Mouse (Mus musculus) left cerebral cortex, adult 9 months (tissue): ENCODE data around the gene Nudt4.

Experiments used
- DNase-seq, 2 experiments: peaks; one replicate each; pipeline ENCODE4 v3.0.0; 2022; ENCODE audit warnings: low spot score in 2 of 2

Gene Nudt4

DNA sequence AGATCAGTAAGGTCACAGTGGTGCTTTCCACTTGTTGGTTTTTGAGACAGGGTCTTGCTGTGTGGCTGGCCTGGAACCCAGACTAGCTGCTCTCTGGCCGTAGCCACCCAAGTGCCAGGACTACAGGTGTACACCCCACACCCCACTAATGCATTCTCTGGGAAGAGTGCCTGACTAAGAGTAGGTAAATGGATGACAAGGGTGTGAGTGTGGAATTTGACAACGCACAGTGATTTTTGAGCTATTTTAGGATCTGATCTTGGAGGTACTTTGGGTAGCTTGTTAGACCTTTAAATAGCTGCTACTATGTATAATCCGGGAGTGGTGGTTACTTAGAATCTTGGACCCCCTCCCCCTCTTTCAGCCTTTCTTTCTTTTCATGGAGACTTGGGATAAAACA, 24.7 kb downstream of the Nudt4 start:
- DNase-seq = no peak

DNA sequence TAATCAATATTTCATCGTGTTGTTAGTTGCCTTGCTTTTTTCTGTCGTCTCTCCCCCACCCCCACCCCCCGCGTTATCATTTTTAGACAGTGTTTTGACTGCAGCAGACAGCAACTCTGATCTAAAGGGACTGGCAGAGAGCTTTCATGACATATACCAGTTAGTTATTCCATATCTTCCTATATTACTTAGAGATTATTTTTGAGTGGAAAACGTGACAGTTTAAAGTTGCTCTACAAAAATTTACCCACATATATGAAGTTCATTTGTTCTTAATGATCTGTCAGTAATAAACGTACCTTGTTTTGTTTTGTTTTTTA, 27.8 kb downstream of the Nudt4 start:
- DNase-seq = no peak

DNA sequence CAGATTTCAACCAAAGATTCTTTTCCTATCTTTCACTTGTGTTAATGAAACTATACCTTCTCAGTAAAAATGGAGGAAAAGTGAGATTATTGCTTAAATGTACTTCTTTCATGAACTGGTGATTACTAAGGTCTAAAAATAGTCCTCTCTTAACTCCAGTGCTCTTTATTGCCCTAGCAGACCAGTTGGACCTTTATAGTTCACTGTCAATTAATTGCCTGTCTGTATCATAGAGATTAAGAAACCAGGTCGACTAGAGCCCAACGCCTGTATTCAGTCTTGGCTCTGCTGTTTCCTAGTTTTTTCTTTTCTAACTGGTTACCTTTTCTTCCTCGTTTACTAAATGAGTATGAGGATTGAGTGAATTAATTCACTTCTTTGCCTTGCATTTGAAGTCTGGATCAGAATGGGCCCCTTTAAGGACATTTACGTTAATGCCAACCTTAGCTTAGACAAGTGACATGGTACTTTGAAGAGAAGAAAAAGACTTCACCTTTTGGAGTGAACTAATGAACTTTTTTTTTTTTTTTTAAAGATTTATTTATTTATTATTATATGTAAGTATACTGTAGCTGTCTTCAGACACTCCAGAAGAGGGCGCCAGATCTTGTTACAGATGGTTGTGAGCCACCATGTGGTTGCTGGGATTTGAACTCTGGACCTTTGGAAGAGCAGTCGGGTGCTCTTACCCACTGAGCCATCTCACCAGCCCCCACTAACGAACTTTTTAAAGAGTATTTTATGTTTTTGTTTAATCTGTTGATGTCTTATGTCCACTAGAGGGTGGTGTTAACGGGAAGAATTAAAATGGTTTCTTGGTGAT, 28.3 kb downstream of the Nudt4 start:
- no peak for DNase-seq

DNA sequence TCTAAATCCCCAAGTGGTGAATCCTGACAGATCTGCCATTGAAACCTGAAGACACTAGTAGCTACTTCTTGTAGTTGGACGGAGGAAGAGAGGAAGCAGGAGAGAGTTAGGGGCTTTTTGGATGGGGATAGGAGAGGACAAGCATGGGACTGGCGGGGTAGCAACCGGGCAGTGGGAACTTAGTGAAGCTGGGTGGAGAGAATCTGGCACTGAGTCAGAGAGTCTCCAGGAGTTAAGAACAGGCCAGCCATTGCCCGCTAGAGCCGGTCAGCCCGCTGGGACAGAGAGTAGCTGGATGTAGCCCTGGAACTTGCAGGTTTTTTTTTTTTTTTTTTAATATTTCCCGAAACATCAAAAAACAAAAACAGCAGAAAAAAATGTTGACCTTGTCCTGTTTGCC, 30.6 kb downstream of the Nudt4 start:
- DNase-seq = no peak

DNA sequence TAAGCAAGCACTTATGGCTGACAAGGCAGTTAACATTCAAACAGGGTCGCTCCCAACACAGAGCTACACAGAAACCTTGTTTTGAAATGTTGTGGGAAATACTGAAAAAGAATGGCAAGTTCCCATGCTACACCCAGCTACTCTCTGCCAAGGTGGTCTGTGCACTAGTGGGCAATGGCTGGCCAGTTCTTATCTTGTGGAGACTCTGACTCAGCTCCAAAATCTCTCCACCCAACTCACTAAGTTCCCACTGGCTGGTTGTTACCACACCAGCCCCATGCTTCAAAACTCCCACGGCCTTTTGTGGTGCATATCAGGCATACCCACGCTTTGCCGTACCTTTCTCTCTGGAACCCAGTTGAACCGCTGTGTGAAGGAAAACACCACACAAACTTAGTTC, 31.0 kb downstream of the Nudt4 start:
- no peak for DNase-seq

DNA sequence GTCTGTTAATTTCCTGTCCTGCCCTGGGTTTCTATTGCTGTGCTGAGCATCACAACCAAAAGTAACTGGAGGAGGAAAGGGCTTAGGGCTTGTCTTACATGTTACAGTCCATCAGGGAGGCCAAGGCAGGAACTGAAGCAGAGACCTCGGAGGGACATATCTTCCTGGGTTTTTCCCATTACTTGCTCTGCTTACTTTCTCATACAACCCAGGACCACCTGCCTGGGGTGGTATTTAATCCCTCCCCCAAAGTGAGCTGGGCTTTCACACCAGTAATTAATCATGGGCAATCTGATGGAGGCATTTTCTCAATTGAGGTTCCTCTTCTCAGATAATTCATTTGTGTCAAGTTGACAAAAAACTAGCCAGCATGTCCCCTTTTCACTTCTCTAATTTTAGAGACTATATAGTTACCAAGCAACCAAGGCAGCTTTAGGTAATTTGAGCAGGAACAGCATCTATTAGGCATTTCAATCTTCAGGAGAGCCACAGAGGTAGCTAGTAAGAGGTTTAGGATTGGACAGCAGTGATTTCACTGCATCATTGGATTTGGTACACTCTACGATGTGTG, 33.3 kb downstream of the Nudt4 start:
- no peak for DNase-seq

DNA sequence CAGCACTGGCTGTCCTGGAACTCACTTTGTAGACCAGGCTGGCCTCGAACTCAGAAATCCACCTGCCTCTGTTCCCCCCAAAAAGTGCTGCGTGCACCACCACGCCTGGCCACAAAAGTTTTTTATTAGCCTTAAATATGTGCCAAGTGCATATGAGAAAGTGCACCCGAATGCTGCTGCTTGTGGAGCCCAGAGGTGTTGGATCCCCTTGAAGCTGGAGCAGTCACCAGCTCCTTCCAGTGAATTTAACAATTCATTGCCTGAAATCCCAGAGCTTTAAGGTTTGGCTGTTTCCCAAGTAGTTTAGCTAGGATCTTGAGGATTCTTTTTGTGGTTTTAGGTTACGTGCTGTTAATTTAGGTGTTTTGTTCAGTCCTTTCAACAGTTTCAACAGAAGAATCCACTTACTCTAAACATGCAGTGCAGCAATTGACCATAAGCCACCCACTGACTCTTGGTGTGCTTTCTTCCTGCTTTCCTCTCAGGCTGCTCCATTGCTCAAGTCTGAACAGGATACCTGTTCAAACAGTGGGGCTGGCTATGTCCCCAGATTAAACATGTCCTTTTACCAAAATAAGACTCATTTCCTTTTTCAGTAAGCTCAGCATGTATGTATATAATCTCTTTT, 37.3 kb downstream of the Nudt4 start:
- no peak for DNase-seq

DNA sequence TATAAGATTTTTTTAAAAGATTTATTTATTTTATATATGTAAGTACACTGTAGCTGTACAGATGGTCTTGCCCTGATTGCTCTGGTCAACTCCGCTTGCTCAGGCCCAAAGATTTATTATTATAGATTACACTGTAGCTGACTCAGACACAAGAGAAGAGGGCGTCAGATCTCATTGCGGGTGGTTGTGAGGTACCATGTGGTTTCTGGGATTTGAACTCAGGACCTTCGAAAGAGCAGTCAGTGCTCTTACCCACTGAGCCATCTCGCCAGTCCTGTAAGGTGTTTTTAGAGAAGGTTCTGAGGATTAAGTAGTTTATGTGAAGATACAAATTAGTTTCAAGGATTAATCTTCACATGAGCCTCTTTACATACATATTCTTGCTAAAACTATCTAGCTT, 38.1 kb downstream of the Nudt4 start:
- no peak for DNase-seq

DNA sequence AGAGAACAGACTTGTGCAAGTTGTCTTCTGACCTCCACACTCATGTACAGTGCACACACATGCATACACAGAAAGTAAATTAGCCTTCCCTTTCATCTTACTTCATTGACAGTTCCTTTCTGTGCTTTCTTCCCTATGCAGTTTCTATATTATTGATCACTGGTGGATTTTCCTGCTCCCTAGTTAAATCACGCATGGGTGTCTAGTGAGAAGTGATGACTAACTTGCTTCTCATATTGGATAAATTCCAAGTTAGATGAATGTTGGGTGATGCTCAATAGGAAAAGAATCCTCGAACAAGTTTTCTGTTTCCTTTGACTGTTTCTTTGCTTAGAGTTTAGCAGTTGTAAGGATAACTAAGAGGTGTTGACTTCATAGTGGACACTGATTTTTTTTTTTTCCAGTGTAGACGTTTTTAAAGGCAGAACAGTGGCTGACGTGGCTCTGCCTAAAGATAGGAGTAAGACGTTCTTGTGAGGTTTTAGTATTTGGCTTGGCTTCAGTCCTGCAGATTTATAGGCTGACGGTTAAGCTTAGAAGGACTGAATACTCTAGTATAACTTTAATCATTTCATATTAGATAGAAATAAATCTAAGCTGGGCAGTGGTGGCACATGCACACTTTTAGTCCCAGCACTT, 38.8 kb downstream of the Nudt4 start:
- DNase-seq = no peak

DNA sequence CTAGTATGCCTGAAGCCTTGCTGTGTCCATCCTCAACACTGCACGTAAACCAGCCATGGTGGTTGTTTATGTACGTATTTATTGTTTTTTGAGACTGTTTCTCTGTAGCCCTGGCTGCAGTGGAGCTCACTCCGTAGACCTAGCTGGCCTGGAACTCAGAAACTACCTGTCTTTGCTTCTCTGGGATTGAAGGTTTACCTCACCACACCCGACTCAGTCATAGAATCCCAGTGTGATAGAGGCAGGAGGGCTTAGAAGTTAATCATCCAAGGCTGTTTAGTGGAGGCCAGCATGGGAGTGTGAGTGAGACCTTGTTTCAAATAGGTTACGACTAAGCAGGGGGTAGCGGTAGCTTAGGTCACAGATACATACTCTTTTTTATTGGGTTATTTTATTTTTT, 46.3 kb downstream of the Nudt4 start:
- DNase-seq = no peak

DNA sequence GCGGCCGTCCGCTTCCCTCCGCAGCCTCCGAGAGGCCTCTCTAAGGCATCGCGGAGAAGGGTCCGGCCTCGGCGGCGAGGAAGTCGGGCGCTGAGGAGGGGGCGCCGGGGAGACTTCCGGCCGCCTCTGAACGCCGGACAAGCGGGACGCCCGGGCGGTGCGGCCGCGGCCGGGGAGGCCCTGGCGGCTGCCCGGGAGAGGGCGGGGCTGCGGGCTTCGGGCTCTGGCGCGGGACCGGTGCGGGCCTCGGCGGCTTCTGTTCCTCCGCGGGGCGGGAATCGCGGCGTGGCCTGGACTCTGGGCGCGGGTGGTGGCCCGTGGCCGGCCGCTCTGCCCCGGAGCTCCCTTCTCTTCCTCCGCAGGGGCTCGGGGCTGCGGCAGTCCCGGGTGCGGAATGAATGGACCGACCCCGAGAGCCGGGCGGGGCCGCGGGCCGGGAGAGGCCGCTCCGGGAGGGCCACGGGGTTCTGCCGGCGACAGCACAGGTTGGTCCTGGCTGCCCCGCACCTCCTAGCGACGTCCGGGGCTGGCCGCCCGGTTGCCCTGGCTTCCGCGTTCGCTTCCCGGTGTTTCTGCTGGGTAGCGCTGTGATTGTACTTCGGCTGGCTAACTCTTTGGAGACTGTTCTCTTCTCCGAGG, 48.5 kb downstream of the Nudt4 start:
- peak in 1 of 2 experiments; percentile 21 for DNase-seq

DNA sequence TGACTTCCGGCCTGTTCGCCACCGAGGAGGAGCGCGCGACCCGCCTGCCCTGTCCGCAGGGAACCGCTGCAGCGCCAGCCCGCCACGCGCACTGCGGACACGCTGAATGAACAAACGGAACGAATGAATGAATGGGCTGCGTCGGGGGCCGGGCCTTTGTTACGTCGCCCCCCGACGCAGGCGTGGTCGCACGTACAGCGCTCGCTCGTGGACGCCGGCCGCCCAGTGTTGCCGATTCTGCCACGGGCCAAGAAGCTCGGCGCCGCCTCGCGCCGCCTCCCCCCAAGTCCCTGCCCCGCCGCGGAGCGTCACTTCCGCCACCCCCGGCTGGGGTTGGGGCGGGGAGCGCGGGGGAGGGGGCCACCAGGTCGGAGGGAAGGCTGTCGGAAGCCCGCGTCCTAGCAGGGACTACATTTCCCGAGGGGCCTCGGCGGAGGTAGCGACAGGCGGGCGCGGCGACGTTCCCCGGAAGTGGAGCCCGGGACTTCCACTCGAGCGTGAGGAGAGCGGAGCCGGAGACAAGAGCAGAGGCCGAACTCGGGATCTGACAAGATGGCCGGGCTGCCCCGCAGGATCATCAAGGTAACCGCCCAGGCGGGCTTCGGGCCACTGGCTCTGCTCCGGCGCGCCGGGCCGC, 49.2 kb downstream of the Nudt4 start, which contains the start of gene Ube2n:
Ube2n (plus strand) TSS at position 490 of the 637 bp plus-strand sequence.
- peak; percentile 96 to 98 for DNase-seq

DNA sequence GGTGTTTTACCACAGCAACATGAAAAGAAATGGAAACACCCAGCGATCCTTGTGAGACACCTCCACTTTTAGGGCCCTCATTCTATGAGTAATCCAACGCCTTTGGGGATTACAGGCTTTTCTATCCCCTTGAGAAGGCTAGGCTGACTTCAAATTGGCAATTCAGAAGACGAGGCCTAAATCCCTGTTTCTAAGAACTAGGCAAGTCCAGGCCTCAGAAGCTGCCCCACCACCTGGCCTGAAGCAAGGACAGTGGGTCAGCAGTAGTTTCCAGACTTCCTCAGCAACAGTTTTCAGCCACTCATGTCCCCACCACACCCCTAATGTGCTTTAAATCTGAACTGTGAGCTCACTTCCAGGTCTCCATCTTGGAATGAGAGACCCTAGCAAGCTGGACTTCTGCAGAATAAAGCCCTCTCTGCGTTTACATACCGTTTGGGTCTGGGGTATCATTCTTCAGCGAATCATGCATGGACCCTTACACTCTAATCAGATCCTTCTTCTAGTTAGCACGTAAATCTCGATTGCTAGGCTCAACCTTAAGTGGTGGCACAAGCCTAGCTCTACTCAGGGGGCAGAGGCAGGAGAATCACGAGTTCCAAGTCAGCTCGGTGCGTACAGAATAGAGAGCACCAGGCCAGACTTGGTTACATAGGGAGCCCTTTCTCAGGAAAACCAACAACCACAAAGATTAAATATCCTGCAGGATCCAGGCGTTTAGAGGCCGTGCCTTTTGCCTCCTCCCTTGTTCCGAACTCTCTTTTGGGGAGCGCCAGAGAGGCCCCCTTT, 50.0 kb downstream of the Nudt4 start:
- DNase-seq = peak in 1 of 2 experiments; percentile 26

DNA sequence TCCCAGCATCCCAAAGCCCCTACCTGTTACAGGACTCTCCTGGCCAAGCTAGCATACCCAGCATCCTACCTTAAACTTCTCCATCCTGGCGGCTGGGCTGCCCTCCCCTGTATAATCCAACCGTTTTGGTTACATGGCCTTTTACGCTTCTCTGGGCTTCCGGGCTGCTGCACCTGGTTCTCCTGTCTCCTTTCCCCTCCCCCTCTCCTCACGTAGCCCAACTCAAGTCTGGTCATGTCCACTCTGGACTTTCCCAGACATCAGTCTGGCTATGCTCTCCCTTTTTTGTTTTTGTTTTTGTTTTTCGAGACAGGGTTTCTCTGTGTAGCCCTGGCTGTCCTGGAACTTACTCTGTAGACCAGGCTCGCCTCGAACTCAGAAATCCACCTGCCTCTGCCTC, 51.3 kb downstream of the Nudt4 start:
- DNase-seq = no peak

DNA sequence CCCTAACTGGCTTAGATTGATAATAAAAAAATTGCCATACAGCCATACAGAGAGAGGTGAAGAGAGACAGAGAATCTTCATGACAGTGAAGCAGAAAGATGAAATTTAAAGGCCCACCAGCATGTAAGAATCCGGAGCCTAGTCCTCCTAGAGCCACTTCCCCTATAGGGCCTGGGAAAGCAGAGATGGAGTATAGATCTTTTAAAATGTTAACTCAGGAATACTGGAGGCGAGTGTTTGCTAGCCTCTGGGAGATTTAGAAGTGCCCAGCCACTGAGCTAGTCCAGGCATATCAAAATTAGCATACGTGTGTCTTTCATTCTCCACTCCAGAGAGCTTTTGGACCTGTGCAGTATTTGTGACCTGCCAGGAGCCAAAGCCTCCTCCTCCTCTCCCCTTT, 54.7 kb downstream of the Nudt4 start:
- DNase-seq = no peak

DNA sequence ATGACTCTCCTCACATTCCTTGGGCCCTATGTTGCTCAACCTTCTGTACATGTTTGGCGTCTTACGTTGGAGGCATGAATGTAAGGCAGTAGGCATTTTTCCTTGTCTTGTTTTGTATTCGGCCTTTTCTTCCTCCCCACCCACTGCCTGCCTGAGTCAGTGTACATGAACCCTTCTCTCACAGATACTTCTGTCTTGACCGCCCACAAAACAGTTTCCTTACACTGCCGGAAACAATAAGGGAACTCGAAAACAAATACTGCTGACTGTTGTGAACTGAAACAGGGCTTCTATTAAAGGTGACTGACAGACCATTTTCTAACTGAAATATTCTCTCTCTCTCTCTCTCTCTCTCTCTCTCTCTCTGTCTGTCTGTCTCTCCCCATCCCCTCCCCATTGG, 55.2 kb downstream of the Nudt4 start:
- no peak for DNase-seq

DNA sequence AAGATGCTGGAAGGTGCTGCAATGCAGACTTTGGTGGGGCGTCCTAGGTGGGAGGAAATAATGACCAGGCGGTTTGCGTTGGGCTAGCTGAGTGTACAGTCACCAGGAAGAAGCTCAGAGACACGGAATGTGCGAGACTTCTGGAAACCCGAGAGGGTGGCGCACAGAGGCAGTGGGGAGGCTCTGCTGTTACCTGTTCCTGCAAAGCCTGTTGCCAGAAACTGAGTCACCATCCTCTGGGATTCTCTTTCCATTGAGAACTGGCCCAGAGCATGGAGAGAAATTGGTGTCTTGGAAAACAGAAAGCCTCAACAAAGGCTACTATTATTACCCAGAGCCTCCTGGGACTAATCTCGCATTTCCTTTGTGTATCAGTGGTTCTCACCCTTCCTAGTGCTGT, 55.8 kb downstream of the Nudt4 start:
- no peak for DNase-seq

DNA sequence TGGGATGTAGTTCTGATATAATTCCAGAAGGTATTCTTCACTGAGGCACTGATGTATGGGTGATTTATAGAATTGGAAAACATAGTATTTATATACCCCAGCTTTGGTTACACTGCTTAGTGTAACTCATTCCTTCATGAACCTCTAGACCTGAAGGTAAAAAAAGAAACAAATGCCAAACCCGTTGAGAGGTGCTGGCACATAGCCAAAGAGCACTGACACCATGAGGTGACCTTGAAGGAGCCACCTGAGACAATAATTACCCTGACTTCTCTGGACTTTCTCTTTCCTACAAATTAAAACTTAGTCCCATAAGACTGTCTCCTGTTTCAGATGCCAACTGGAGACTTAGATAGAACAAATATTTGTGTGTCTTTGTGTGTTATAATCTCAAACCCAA, 59.6 kb downstream of the Nudt4 start:
- DNase-seq = no peak

DNA sequence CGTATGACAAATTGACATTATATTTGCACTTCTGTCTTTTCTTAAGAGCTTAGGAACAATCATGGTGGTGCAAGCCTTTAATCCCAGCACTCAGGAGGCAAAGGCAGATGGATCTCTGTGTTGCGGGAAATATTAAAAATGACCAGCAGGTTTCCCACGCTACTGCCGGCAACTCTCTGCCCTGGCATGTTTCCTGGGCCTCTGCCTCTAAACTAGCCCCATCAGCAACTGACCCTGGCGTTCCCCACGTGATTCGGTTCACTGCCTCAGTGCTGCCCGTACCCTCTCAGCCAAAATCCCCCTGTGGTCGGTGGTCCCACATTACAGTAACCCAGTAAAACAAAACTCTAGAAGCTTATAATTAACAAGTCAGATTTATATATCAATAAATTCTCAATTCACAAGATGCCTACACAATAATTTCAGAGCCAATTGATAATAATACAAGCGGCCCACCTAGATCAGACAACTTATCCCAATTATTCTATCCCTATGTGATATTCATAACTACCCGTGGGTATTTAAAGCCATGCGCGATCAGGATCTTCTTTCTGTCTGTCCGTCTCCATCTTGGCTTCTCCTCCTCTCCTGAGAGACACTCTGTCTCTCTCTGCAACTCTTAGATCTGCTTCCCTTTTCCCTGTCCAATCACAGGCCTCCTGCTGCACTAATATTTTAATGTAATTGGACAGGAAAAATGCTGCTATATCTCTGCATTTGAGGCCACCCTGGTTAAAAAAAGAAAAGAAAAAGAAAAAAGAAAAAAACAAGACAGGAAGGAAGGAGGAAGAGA, 60.3 kb downstream of the Nudt4 start:
- no peak for DNase-seq

DNA sequence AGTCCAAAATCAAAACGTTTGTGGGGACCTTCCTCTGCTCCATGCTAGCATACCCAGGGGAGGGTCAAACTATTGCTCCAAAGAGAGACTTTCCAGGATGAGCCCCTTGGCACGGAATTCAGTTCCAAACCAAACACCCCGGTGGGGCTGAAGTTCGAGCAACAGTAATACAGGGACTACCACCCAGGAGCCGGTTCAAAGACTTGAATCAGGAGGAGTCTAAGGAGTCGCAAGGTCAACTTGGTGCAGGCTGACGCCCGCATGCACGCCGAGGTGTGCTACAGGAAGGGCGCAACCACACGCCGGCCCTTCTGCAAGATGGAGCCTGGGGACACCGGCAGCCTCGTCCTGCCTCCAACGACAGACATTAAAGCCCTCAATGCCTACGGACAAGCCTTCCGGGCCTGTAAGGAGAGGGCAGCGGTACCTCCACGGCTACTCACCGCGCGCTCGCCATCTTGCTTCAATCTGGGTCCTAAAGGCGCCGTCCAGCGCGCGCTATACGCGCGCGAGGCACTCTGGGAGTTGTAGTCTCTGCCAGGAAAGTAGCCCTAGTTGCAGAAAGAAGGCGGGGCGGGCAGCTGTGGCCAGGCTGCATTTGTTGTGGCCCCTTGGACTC, 62.4 kb downstream of the Nudt4 start, which contains the start of gene Mrpl42:
Mrpl42 (minus strand) TSS at position 478 of the 619 bp plus-strand sequence.
- peak; percentile 23 to 87 for DNase-seq
